Mouse (Mus musculus): ENCODE data around the gene Arnt2. TPM values are rescaled to one million over a fixed set of nuclear protein-coding genes. Genes with fewer than 3 reads are reported as not detected.

Gene Arnt2
- polyA plus RNA-seq, 1 experiment from 2014 or later, result 30.1 TPM

DNA sequence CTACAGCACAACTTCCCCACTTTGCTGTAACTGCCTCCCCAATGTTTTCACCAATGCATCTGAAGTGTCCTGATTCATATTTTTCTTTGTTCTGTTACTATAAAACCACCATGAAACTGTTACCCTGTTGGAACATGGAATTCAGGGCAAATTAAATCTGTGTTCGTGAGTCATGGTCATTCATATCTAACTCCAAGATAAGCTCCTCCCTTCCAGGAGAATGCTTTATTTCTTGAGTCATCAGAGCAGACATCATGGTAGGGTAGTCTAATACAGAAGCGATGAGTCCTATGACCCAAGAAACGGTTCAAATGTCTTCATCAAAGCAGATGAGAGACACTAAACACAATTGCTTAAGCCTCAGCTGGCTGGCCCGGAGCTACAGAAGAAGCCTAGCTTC lies 25.2 kb downstream of the Arnt2 start:
- DNase-seq (ENCODE audit: low spot score), result no peak
- no peaks in the 10 kb centered on the region for H3K9me3 ChIP-seq
- H3K27me3 ChIP-seq (ENCODE audit: insufficient read depth, poor library complexity, severe bottlenecking), result no peaks in the 10 kb centered on the region
- H3K4me3 ChIP-seq, result no peak overlapping the region
- WGBS, result 93% methylated on average over 4 of the region's 4 CpGs
- no peak overlapping the region for H3K27ac ChIP-seq
- H3K4me1 ChIP-seq (replicated peaks), result no peaks in the 10 kb centered on the region
- H3K36me3 ChIP-seq, result 0 out of 2 replicates have a peak, but pooled peaks cover 6% of the 10 kb centered on the region

DNA sequence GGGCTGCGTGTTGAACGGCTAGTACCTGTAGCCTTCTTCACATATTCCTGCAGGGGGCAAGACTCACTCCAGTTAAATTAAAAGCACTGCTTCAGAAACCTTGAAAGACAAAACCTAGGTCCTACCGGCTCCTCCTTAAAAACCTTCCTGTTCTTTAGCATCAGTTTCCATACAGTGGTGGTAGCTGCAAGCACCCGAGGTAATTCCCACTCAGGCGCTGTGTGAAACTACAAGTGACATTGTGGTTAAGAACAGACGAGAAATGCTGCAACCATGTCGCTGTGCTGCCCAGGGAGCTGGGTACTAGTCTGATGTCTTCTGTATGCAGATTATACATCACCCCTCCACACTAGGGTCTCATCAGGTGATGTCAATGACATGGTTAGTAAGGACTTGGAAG lies 25.9 kb downstream of the Arnt2 start:
- Histone ChIP-seq H3K4me3 (no peak overlapping the region), H3K27me3 (ENCODE audit: insufficient read depth, poor library complexity, severe bottlenecking) (no peaks in the 10 kb centered on the region), H3K9me3 (no peaks in the 10 kb centered on the region), H3K36me3 (0 out of 2 replicates have a peak, but pooled peaks cover 6% of the 10 kb centered on the region), H3K27ac (no peak overlapping the region), H3K4me1 (replicated peaks) (0 out of 2 replicates have a peak, but pooled peaks cover 2% of the 10 kb centered on the region)
- 95% methylated on average over 7 of the region's 7 CpGs for WGBS
- no peak for DNase-seq (ENCODE audit: low spot score)

DNA sequence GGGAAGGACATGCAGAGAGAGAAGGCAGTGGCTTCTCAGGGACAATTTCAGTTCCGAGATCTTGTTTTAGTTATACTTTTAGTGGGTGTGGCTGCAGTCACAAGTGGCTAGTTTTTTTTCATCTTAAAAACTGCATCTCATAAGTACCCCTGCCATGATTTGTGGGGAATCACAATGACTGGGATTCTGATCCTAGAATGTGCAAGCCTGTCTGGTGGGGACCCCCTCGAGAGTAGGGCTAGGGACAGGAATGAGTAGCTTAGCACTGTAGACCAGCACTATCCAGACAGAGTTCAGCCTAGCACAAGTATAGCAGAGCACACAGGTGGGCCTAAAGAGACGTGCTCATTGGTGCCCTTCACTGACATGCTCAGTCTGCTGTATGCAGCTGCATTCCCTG lies 27.6 kb downstream of the Arnt2 start:
- 0 out of 2 replicates have a peak, but pooled peaks cover 6% of the 10 kb centered on the region for H3K36me3 ChIP-seq
- H3K4me3 ChIP-seq, result no peak overlapping the region
- no peaks in the 10 kb centered on the region for H3K27me3 ChIP-seq (ENCODE audit: insufficient read depth, poor library complexity, severe bottlenecking)
- WGBS, result 82% methylated on average over 3 of the region's 3 CpGs
- peaks cover 13% of the 10 kb centered on the region; the same call in 1 of the 2 replicates for H3K4me1 ChIP-seq (replicated peaks)
- no peak overlapping the region for H3K27ac ChIP-seq
- no peaks in the 10 kb centered on the region for H3K9me3 ChIP-seq
- DNase-seq (ENCODE audit: low spot score), result no peak

DNA sequence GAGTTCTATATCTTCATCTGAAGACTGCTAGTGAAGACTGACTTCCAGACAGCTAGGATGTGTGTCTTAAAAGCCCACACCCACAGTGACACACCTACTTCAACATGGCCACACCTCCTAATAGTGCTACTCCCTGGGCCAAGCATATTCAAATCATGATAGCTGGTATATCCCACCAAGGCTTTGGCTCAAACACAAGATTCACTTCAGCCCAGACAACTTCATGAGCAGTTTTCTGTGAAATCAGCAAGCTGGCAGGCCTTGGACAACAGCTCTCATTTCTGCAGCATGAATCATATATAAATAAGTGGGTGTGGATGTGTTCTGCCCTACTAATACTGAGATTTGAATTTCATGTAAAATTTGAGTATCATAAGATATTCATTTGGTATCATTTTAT lies 29.2 kb downstream of the Arnt2 start:
- Histone ChIP-seq H3K4me3 (no peak overlapping the region), H3K9me3 (no peaks in the 10 kb centered on the region), H3K36me3 (0 out of 2 replicates have a peak, but pooled peaks cover 8% of the 10 kb centered on the region), H3K27ac (no peak overlapping the region), H3K27me3 (ENCODE audit: insufficient read depth, poor library complexity, severe bottlenecking) (no peaks in the 10 kb centered on the region), H3K4me1 (replicated peaks) (peaks cover 15% of the 10 kb centered on the region; the same call in 1 of the 2 replicates)
- DNase-seq (ENCODE audit: low spot score), result no peak

DNA sequence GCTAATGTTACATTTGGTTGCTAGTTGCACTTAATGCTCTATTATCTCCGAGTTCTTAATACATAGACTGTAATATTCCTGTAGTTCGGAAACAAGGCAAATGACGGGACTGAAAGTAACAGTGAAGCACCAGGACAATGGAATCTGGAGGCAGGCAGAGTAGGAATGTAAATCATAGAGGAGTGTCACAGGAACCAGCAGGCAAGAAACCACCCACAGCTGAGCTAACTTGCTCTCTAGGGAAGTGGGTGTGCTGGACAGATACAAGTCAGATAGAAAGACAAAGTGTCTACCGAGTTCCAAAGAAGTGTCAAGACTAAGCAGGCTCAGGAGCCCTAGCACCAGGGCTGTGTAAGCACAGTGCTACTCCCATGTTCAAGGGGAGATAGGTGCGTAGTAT lies 32.6 kb downstream of the Arnt2 start:
- no peak overlapping the region for H3K27ac ChIP-seq
- 83% methylated on average over 5 of the region's 5 CpGs for WGBS
- no peak overlapping the region for H3K4me3 ChIP-seq
- DNase-seq (ENCODE audit: low spot score), result no peak
- peaks cover 15% of the 10 kb centered on the region; the same call in 1 of the 2 replicates for H3K4me1 ChIP-seq (replicated peaks)
- no peaks in the 10 kb centered on the region for H3K27me3 ChIP-seq (ENCODE audit: insufficient read depth, poor library complexity, severe bottlenecking)
- H3K36me3 ChIP-seq, result 0 out of 2 replicates have a peak, but pooled peaks cover 10% of the 10 kb centered on the region
- no peaks in the 10 kb centered on the region for H3K9me3 ChIP-seq

DNA sequence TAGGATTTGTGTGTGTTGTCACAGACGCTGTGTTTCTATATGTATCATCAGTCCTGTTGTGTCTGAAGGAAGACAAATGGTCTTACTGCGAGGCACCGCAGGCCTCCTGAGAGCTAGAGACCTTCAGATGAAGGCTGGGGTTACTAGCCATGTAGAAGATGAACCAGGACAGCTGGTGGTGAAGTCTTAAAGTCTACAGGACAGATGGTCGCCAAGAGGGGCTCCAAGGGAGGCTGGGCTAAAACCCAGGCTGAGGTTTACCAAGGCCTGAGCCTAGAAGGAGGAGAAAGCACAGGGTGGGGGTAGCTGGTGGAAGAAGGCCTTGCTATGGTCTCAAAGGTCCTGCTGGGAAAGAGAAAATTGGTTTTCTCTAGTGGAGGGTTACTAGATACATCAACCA lies 36.3 kb downstream of the Arnt2 start:
- DNase-seq (ENCODE audit: low spot score), result no peak
- Histone ChIP-seq H3K27ac (no peak overlapping the region), H3K9me3 (no peaks in the 10 kb centered on the region), H3K27me3 (ENCODE audit: insufficient read depth, poor library complexity, severe bottlenecking) (no peaks in the 10 kb centered on the region), H3K4me3 (no peak overlapping the region), H3K4me1 (replicated peaks) (peaks cover 10% of the 10 kb centered on the region; the same call in 1 of the 2 replicates), H3K36me3 (peaks cover 15% of the 10 kb centered on the region; the same call in 1 of the 2 replicates)
- 87% methylated on average over 4 of the region's 4 CpGs for WGBS

DNA sequence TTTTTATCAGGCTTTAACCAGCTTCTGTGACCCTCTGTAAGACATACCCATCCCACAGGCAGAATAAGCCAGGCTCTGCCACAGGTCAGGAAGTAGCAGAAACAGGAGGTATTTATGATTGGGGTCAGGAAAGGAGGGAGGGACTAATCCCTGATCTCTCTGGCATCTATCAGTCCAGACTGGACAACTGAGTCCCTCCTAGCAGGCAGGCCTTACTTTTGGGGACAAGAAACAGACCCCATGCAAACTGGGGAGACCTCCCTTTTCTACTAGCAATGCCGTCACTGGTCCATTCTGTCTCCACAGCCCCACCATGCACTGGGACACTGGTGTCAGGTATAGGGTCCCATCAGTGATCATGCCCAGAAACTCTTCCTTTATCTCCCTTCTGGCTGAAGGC lies 37.1 kb downstream of the Arnt2 start:
- no peaks in the 10 kb centered on the region for H3K9me3 ChIP-seq
- H3K27ac ChIP-seq, result no peak overlapping the region

DNA sequence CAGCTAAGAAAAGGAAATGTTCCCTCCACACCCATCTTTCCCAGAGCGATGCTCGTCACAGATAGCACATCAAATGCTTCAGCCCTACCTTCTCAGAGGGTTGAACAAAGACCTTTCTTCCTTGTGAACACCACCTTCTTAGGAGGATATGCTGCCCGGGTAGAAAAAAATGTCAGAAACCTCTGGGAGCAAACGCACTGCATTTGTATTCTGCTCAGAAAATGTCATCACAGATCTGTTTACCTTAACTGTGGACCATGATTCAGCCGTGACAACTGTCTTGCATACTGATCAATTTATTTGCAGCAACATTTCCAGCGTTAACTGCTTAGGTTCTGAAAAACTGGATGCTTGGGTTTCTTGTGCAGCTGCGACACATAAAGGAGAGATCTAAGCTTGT lies 37.7 kb downstream of the Arnt2 start:
- Histone ChIP-seq H3K36me3 (peaks cover 19% of the 10 kb centered on the region; the same call in 1 of the 2 replicates), H3K4me1 (replicated peaks) (peaks cover under 1% of the 10 kb centered on the region; the same call in 1 of the 2 replicates), H3K27me3 (ENCODE audit: insufficient read depth, poor library complexity, severe bottlenecking) (no peaks in the 10 kb centered on the region), H3K4me3 (no peak overlapping the region), H3K9me3 (no peaks in the 10 kb centered on the region), H3K27ac (no peak overlapping the region)
- WGBS, result 88% methylated on average over 7 of the region's 7 CpGs
- DNase-seq (ENCODE audit: low spot score), result no peak

More for the DNA sequence above, 37.1 kb downstream of the Arnt2 start:
- Histone ChIP-seq H3K4me3 (no peak overlapping the region), H3K36me3 (peaks cover 15% of the 10 kb centered on the region; the same call in 1 of the 2 replicates), H3K4me1 (replicated peaks) (peaks cover 6% of the 10 kb centered on the region; the same call in 1 of the 2 replicates), H3K27me3 (ENCODE audit: insufficient read depth, poor library complexity, severe bottlenecking) (no peaks in the 10 kb centered on the region)
- no peak for DNase-seq (ENCODE audit: low spot score)
- WGBS, result 95% methylated on average over 1 of the region's 1 CpGs

DNA sequence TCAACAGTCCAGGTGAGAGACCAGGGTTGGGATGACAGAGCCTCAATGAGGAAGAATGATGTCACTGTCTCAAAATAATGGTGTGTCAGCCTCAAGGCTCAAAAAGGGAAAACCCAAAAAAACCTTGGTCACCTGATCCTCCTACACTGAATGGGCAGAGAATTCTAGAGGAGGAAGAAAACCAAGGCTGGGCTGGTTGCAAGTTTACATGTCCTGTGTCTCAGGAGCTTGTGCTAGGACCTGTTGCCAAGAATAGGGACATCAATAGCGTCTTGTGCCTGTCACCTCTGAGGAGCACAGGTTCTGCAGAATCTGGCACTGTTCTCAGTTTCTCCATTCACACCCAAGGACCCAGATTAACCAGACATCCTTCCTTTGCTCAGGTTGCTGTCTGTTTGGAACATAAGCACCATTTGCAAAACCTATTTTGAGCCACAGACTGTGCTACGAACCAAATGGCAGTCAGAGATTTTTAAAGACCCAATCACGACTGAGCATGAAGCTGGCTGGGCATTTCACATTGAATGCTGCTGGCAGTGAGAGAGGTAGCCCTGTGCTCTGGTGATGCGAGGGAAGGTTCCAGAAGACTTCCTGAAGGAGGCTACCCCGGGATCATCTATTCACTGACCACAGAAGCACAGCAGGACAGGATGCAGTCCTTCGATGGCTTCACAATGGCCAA lies 38.9 kb downstream of the Arnt2 start:
- Histone ChIP-seq H3K4me1 (replicated peaks) (no peaks in the 10 kb centered on the region), H3K4me3 (no peak overlapping the region), H3K27ac (no peak overlapping the region), H3K27me3 (ENCODE audit: insufficient read depth, poor library complexity, severe bottlenecking) (no peaks in the 10 kb centered on the region), H3K9me3 (no peaks in the 10 kb centered on the region), H3K36me3 (peaks cover 27% of the 10 kb centered on the region; the same call in 1 of the 2 replicates)
- DNase-seq (ENCODE audit: low spot score), result no peak
- WGBS, result 82% methylated on average over 6 of the region's 6 CpGs

DNA sequence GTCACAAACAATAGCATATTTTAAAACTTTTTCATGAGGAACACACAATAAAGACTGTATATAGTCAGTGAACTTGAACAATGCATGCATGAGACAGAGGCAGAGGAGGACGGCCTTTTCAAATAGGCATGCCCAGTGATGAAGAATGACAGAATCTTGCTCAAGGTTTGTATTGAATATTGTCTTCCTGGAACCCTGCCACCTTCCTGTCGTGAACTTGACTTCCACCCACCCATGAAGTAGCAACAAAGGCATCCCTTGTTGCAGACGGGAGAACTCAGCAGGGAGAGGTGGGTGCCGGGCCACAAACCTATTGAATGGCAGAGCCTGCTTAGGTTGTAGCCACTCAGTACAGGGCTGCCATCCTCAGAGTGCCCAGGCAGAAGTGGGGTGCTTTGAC lies 43.7 kb downstream of the Arnt2 start:
- Histone ChIP-seq H3K9me3 (no peaks in the 10 kb centered on the region), H3K4me1 (replicated peaks) (peaks cover 11% of the 10 kb centered on the region; the same call in 1 of the 2 replicates), H3K36me3 (peaks cover 24% of the 10 kb centered on the region), H3K27me3 (ENCODE audit: insufficient read depth, poor library complexity, severe bottlenecking) (no peaks in the 10 kb centered on the region), H3K4me3 (no peak overlapping the region), H3K27ac (no peak overlapping the region)
- DNase-seq (ENCODE audit: low spot score), result no peak
- 73% methylated on average over 4 of the region's 4 CpGs for WGBS

DNA sequence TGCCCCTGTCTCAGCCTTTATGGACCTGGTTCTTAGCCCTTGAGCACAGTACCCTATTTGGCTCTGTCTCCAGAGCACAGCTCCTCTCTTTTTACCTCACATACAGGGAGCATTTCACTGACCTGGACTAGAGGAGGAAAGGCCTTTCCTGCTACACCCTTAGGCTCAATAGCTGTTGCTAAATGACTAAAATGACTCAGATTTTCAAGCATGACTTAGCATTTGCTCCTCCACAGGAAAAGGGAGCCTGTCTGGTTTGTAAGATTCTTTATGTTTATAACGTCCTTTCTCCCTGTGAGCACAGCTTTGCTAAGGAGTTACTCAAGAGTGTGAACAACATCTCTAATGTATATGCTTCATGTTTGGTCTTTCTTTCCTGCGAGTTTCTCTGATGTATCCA lies 47.3 kb downstream of the Arnt2 start:
- Histone ChIP-seq H3K4me1 (replicated peaks) (peaks cover 11% of the 10 kb centered on the region), H3K27me3 (ENCODE audit: insufficient read depth, poor library complexity, severe bottlenecking) (no peaks in the 10 kb centered on the region), H3K27ac (no peak overlapping the region), H3K36me3 (peaks cover 49% of the 10 kb centered on the region), H3K4me3 (no peak overlapping the region), H3K9me3 (no peaks in the 10 kb centered on the region)
- 57% methylated on average over 2 of the region's 2 CpGs for WGBS
- no peak for DNase-seq (ENCODE audit: low spot score)

DNA sequence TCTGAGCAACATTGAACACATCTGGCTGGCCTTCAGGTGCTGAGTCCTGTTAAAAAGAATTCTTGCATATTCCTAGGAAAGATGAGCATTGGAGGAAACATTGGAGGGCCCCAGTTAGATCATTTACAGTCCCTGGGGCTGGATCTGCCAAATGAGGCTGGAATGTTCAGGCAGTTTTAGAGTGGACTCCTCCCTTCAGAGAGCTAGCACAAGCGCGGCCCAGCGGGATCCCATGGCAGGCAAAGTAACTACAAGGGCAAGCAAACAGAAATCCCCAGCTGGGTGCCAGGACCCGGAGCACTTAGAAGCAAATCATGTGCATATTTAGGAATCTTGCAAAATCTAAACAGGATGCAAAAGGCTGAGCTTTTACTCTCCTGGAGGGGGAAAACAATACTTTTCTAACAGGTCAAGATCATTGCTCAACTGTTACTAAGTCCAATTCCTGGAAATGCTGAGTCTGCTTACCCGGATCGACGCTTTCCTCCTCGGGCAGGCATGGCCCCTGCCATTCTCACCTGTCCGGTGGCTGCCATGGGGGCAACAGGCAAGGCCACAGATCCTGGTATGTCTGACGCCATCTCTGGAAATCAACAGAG lies 48.8 kb downstream of the Arnt2 start:
- WGBS, result 65% methylated on average over 10 of the region's 10 CpGs
- peaks cover 37% of the 10 kb centered on the region for H3K36me3 ChIP-seq
- H3K4me3 ChIP-seq, result no peak overlapping the region
- peaks cover 11% of the 10 kb centered on the region for H3K4me1 ChIP-seq (replicated peaks)
- peak; percentile 23 for DNase-seq (ENCODE audit: low spot score)
- no peaks in the 10 kb centered on the region for H3K9me3 ChIP-seq
- H3K27ac ChIP-seq, result no peak overlapping the region
- H3K27me3 ChIP-seq (ENCODE audit: insufficient read depth, poor library complexity, severe bottlenecking), result no peaks in the 10 kb centered on the region

DNA sequence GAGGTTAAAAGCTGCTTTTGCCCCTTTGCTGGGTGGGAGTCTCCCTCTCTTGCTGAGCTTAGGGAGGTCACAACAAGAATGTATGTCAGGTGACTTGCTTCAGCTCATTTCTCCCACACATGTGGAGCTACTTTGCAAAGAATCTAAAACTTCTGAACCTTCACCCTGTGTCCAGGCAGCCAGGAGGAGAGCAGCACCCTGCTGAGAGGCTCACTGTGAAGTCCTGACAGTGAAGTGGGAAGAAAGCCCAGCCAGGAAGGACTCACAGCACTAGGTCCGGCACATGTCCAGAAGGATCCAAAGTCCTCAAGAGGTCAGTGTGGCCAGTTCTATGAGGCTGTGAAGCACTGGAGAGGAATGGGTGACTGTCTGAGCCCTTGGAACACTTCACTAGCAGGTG lies 51.5 kb downstream of the Arnt2 start:
- peaks cover 47% of the 10 kb centered on the region for H3K36me3 ChIP-seq
- peak; percentile 13 for DNase-seq (ENCODE audit: low spot score)
- 61% methylated on average over 1 of the region's 1 CpGs for WGBS

More for the DNA sequence above, 51.5 kb downstream of the Arnt2 start:
- Histone ChIP-seq H3K27me3 (ENCODE audit: insufficient read depth, poor library complexity, severe bottlenecking) (no peaks in the 10 kb centered on the region), H3K4me3 (no peak overlapping the region), H3K9me3 (no peaks in the 10 kb centered on the region), H3K4me1 (replicated peaks) (no peaks in the 10 kb centered on the region; the same call in 1 of the 2 replicates), H3K27ac (no peak overlapping the region)

Measured in hindbrain, embryonic 10.5 days (tissue).